ENCODE assay signal across 19 mouse cellular contexts in the genomic region with DNA sequence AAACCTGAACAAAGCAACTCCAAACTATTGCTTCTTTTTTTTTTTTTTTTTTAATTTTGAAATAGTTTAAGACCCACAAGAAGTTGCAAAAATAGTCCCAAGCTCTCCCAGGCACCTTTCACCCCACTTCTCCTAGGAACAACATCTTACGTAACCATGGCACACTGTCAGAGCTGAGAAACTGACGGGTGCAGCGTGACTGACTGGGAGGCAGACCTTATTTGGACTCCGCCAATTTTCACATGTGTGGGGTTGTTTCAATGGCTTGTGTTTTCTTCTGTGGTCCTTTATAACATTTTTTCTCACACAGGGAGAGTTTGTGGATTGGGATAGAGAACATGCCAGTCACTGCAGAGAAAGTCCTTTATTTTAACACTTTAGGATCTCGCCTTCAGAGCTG.
A peak's percentile ranks its signal among the peaks of the same experiment; 100 is the strongest.
DNase-seq lines count a peak whose midpoint lies in the region; ATAC-seq lines count a peak whose summit lies in the region.
"Had no signal": no experiment of that assay in that cellular context is flagged by ENCODE, and none has a peak within 500 bp of the region (broad histone marks: within the 10 kb centered on the region; RNA-seq: fewer than 3 reads in every experiment).

No protein-coding gene starts in this region.

- no peaks in the 10 kb centered on the region for H3K9me3 ChIP-seq in kidney, embryonic 16.5 days (ENCODE audit: low read length)
- H3K9me3 ChIP-seq: forebrain, embryonic 15.5 days; limb, embryonic 13.5 days; midbrain, embryonic 15.5 days had no signal

- ATAC-seq in kidney, embryonic 16.5 days (ENCODE audit: low FRiP score, low TSS enrichment): no peak
- ATAC-seq: forebrain, embryonic 15.5 days; hindbrain, postnatal 0 days; midbrain, embryonic 15.5 days had no signal

- H3K36me3 ChIP-seq in kidney, embryonic 16.5 days (ENCODE audit: insufficient read depth, low read length): no peaks in the 10 kb centered on the region
- H3K36me3 ChIP-seq: forebrain, embryonic 15.5 days; limb, embryonic 13.5 days; midbrain, embryonic 15.5 days had no signal

- peak; percentile 64 for DNase-seq in adrenal gland, postnatal 10 days
- no peak for DNase-seq in adrenal gland, adult 18-20 months (ENCODE audit: low spot score in 2 of 2)
- DNase-seq in kidney, adult 11 months: peak; percentile 73
- peak; percentile 8 to 13 for DNase-seq in spleen, postnatal 36 days (ENCODE audit: low spot score in 2 of 2)
- no peak for DNase-seq in spleen, adult 12 weeks (ENCODE audit: low spot score)
- no peak for DNase-seq in neural tube, embryonic 10.5 days (ENCODE audit: extremely low spot score, low spot score)
- DNase-seq in thymus, postnatal 0 days (ENCODE audit: low spot score): no peak
- DNase-seq: cerebellum, adult 2 months; embryo, embryonic 11 days; gastrocnemius, postnatal 25 days; heart, postnatal 14 days; spleen, adult 18-20 months; thymus, postnatal 4 days had no signal

- WGBS in kidney, embryonic 16.5 days: 89% methylated on average over 5 of the region's 5 CpGs

- no peak overlapping the region for H3K4me2 ChIP-seq in kidney, embryonic 16.5 days (replicated peaks; ENCODE audit: low read depth, low read length)
- H3K4me2 ChIP-seq: forebrain, embryonic 15.5 days; limb, embryonic 13.5 days; midbrain, embryonic 15.5 days had no signal

- H3K4me3 ChIP-seq in kidney, embryonic 16.5 days (ENCODE audit: low read length): no peak overlapping the region
- H3K4me3 ChIP-seq: forebrain, embryonic 15.5 days; limb, embryonic 13.5 days; midbrain, embryonic 15.5 days had no signal

- no peaks in the 10 kb centered on the region for H3K4me1 ChIP-seq in kidney, embryonic 16.5 days (ENCODE audit: insufficient read depth, low read length)
- H3K4me1 ChIP-seq: forebrain, embryonic 15.5 days; limb, embryonic 13.5 days; midbrain, embryonic 15.5 days had no signal

- H3K9ac ChIP-seq in kidney, embryonic 16.5 days (replicated peaks; ENCODE audit: low read length): no peak overlapping the region
- H3K9ac ChIP-seq: forebrain, embryonic 15.5 days; limb, embryonic 13.5 days; midbrain, embryonic 15.5 days had no signal

- H3K27ac ChIP-seq in kidney, embryonic 16.5 days (ENCODE audit: low read length): no peak overlapping the region
- H3K27ac ChIP-seq: forebrain, embryonic 15.5 days; hindbrain, postnatal 0 days; limb, embryonic 13.5 days; midbrain, embryonic 15.5 days; stomach, postnatal 0 days had no signal

- no peaks in the 10 kb centered on the region for H3K27me3 ChIP-seq in kidney, embryonic 16.5 days (ENCODE audit: insufficient read depth, low read length)
- H3K27me3 ChIP-seq: forebrain, embryonic 15.5 days; limb, embryonic 13.5 days; midbrain, embryonic 15.5 days had no signal

Comparison
In these comparisons a context has a peak if more than half of its experiments do, and no peak if none do; other contexts are left out.
1. DNase-seq: peak in adrenal gland, postnatal 10 days (single experiment), kidney, adult 11 months (single experiment) and spleen, postnatal 36 days (2 of 2); none in adrenal gland, adult 18-20 months (0 of 2), spleen, adult 12 weeks (single experiment), neural tube, embryonic 10.5 days (single experiment) and thymus, postnatal 0 days (single experiment).